Mouse (Mus musculus): Measurements from ENCODE around the gene Fam234b.

GRCm38 (mm10) chr6:135200122-135200957 lies 2.6 kb downstream of the Fam234b start:
- no peak for TF ChIP-seq CTCF (conservative IDR thresholded peaks at IDR 0.05; ENCODE audit: insufficient read depth, insufficient read length, low read depth, low read length)
- TF ChIP-seq POLR2A (IDR thresholded peaks at IDR 0.05; ENCODE audit: low read depth, low read length) = no peak
